Mouse (Mus musculus) heart, adult 2 months (tissue): Measurements from ENCODE around the gene Rreb1. TPM values are rescaled to one million over a fixed set of nuclear protein-coding genes. Genes with fewer than 3 reads are reported as not detected.

Experiments
- DNase-seq, 2 experiments: peaks; one replicate each; pipeline ENCODE4 v3.0.0; 2021
- H3K27ac ChIP-seq: fragments of 200-600 bp; 2 replicates; pipeline ENCODE4 v1.8.1; 2022
- H3K27me3 ChIP-seq: fragments of 200-500 bp; 2 replicates; pipeline ENCODE4 v1.6.1; 2012; ENCODE audit warnings: mild to moderate bottlenecking, low read length, inconsistent platforms, mixed read lengths; ENCODE audit not compliant: control insufficient read depth, insufficient read depth
- H3K36me3 ChIP-seq: fragments of 200-500 bp; 2 replicates; pipeline ENCODE4 v1.6.1; 2012; ENCODE audit warnings: low read length, inconsistent platforms; ENCODE audit not compliant: control insufficient read depth, insufficient read depth
- H3K4me1 ChIP-seq: fragments of 200-500 bp; 2 replicates; pipeline ENCODE4 v1.6.1; 2011; ENCODE audit warnings: low read length; ENCODE audit not compliant: control insufficient read depth, insufficient read depth
- H3K4me3 ChIP-seq: fragments of 200-600 bp; 2 replicates; pipeline ENCODE4 v1.8.1; 2022
- H3K79me2 ChIP-seq: fragments of 200-500 bp; replicated peaks from 2 replicates; pipeline ENCODE4 v1.6.1; 2012; ENCODE audit warnings: mild to moderate bottlenecking, inconsistent platforms, low read length, moderate library complexity, mixed read lengths; ENCODE audit not compliant: control insufficient read depth, insufficient read depth
- H3K9ac ChIP-seq: fragments of 200-500 bp; 2 replicates; pipeline ENCODE4 v1.6.1; 2012; ENCODE audit warnings: low read depth, mild to moderate bottlenecking, control low read depth, inconsistent platforms, low read length, mixed read lengths
- CTCF ChIP-seq: fragments of 200-600 bp; IDR thresholded peaks from 2 replicates; pipeline ENCODE4 v1.8.1; 2022; ENCODE audit warnings: antibody characterized with exemption, mild to moderate bottlenecking, moderate library complexity
- EP300 ChIP-seq: fragments of 200-500 bp; IDR thresholded peaks from 2 replicates; pipeline ENCODE4 v1.6.1; 2011; ENCODE audit warnings: low read depth, low read length, control low read depth; ENCODE audit not compliant: insufficient read depth
- POLR2A ChIP-seq: fragments of 200-500 bp; IDR thresholded peaks from 2 replicates; pipeline ENCODE4 v1.6.1; 2011; ENCODE audit warnings: mild to moderate bottlenecking, low read depth, low read length, control low read depth; ENCODE audit not compliant: insufficient read depth
- WGBS: fragments of 180-500 bp; shearing (Covaris S2); methylation state at CpG from one replicate; pipeline ENCODE4 v1.1.7; 2018; 5-methylcytosine and 5-hydroxymethylcytosine counted together
- intact Hi-C: fragments of 180-260 bp; cut with DNase I; formaldehyde crosslinking; loops from one replicate; pipeline ENCODE4 v1.15.1; 2025
- polyA plus RNA-seq: library from polyadenylated mRNA; depleted of rRNA; stranded (reverse); fragments of >200 nt; gene quantifications from 2 replicates; pipeline ENCODE4 v1.2.3, GENCODE M21; 2012
- total RNA-seq, 2 experiments: library from RNA; stranded (reverse); gene quantifications; 2 replicates each; pipeline ENCODE4 v1.2.3; 2021

Rreb1 gene
- total and polyA plus RNA-seq, 3 experiments: 12.8 to 57.5 (median 34.3) TPM

- peak in 1 of 2 experiments; percentile 10 for DNase-seq
- 21% methylated on average over 14 of the region's 14 CpGs for WGBS
- Histone ChIP-seq H3K9ac (peak overlapping the region; percentile 75), H3K27me3 (no peaks in the 10 kb centered on the region), H3K36me3 (peaks cover 9% of the 10 kb centered on the region), H3K79me2 (peaks cover 1% of the 10 kb centered on the region), H3K27ac (peak overlapping the region; percentile 70), H3K4me3 (peak overlapping the region; percentile 28; the same call in 1 of the 2 replicates), H3K4me1 (peaks cover 14% of the 10 kb centered on the region)
- 0 out of 2 replicates have a peak, but pooled peaks have one; percentile 19 for TF ChIP-seq POLR2A
- no peak for TF ChIP-seq EP300
- intact Hi-C loops: loop anchor here (2.0 kb wide), 1 partner anchor 26 kb away; no protein-coding TSS in a partner anchor
These were observed 76.4 kb downstream of the Rreb1 start for GRCm38 (mm10) chr13:37854455-37855220.

- Histone ChIP-seq H3K9ac (no peak overlapping the region), H3K4me1 (peaks cover 14% of the 10 kb centered on the region), H3K4me3 (no peak overlapping the region), H3K36me3 (peaks cover 9% of the 10 kb centered on the region), H3K79me2 (peaks cover 1% of the 10 kb centered on the region), H3K27ac (no peak overlapping the region; the same call in 1 of the 2 replicates), H3K27me3 (no peaks in the 10 kb centered on the region)
- DNase-seq: no peak
- 41% methylated on average over 3 of the region's 3 CpGs for WGBS
- intact Hi-C loops: loop anchor here (2.0 kb wide), 1 partner anchor 26 kb away; no protein-coding TSS in a partner anchor
- TF ChIP-seq CTCF (no peak), POLR2A (no peak), EP300 (no peak)
These were observed 77.1 kb downstream of the Rreb1 start for GRCm38 (mm10) chr13:37855221-37855757.

- Histone ChIP-seq H3K27me3 (no peaks in the 10 kb centered on the region), H3K27ac (no peak overlapping the region), H3K4me3 (no peak overlapping the region), H3K4me1 (peaks cover 14% of the 10 kb centered on the region), H3K36me3 (peaks cover 9% of the 10 kb centered on the region), H3K79me2 (peaks cover 1% of the 10 kb centered on the region), H3K9ac (no peak overlapping the region)
- no peak for TF ChIP-seq EP300
- TF ChIP-seq POLR2A: no peak
- no peak for TF ChIP-seq CTCF
- intact Hi-C loops: loop anchor here (2.0 kb wide), 1 partner anchor 27 kb away; no protein-coding TSS in a partner anchor
- DNase-seq: peak in 1 of 2 experiments; percentile 10
These were observed 77.6 kb downstream of the Rreb1 start for GRCm38 (mm10) chr13:37855765-37856164.

- 71% methylated on average over 2 of the region's 2 CpGs for WGBS
- no peak for DNase-seq
- no peak overlapping the region for H3K9ac ChIP-seq
- H3K27ac ChIP-seq: peak overlapping the region; percentile 95; the same call in 1 of the 2 replicates
- TF ChIP-seq EP300: no peak
- no peak for TF ChIP-seq POLR2A
- TF ChIP-seq CTCF: no peak
- intact Hi-C loops: no loop called here
- no peaks in the 10 kb centered on the region for H3K27me3 ChIP-seq
- peaks cover 9% of the 10 kb centered on the region for H3K36me3 ChIP-seq
- H3K4me1 ChIP-seq: peaks cover 15% of the 10 kb centered on the region
- no peak overlapping the region; the same call in 1 of the 2 replicates for H3K4me3 ChIP-seq
- peaks cover 1% of the 10 kb centered on the region for H3K79me2 ChIP-seq
These were observed 78.3 kb downstream of the Rreb1 start for GRCm38 (mm10) chr13:37856537-37856936.

- peaks cover 20% of the 10 kb centered on the region for H3K4me1 ChIP-seq
- WGBS: under 1% methylated on average over 59 of the region's 59 CpGs
- intact Hi-C loops: no loop called here
- peak; percentile 96 to 97 for DNase-seq
- peak overlapping the region; percentile 75 for H3K4me3 ChIP-seq
- TF ChIP-seq CTCF: no peak
- 0 out of 2 replicates have a peak, but pooled peaks have one; percentile 18 for TF ChIP-seq EP300
- peak; percentile 56; the same call in 1 of the 2 replicates for TF ChIP-seq POLR2A
- H3K79me2 ChIP-seq: peaks cover 7% of the 10 kb centered on the region
- peak overlapping the region; percentile 85 for H3K9ac ChIP-seq
- peaks cover 9% of the 10 kb centered on the region for H3K36me3 ChIP-seq
- no peaks in the 10 kb centered on the region for H3K27me3 ChIP-seq
- peak overlapping the region; percentile 95 for H3K27ac ChIP-seq
These were observed 79.3 kb downstream of the Rreb1 start for GRCm38 (mm10) chr13:37857284-37858065.
